Mouse (Mus musculus) myocyte (in vitro differentiated cells): ENCODE measurements at regions not wholly inside any gene's neighbourhood (a gene's known extent, or its start where the extent isn't known, plus 50 kb on each side); places are given as distances from the start of the nearest gene placed in this dataset.

ENCODE experiments used
- CEBPB ChIP-seq: IDR thresholded peaks from 2 replicates; pipeline ENCODE4 v1.6.1; 2011; ENCODE audit warnings: mild to moderate bottlenecking, moderate library complexity; ENCODE audit not compliant: poor library complexity, insufficient read depth, severe bottlenecking
- E2F4 ChIP-seq: IDR thresholded peaks from one replicate; pipeline ENCODE4 v1.6.1; 2011; ENCODE audit warnings: mild to moderate bottlenecking, control low read depth, moderate library complexity; ENCODE audit not compliant: insufficient read depth
- MAX ChIP-seq: IDR thresholded peaks from one replicate; pipeline ENCODE4 v1.6.1; 2011; ENCODE audit warnings: low read depth, mild to moderate bottlenecking, control low read depth
- MYOD1 ChIP-seq, 3 experiments: IDR thresholded peaks; one replicate each; pipeline ENCODE4 v1.6.1; 2011; ENCODE audit warnings: control low read depth in 2 of 3, low read depth in 2 of 3, mild to moderate bottlenecking in 2 of 3, moderate library complexity in 1 of 3; ENCODE audit not compliant: insufficient read length in 2 of 3, control insufficient read depth in 1 of 3
- MYOG ChIP-seq, 3 experiments: IDR thresholded peaks; one replicate each; pipeline ENCODE4 v1.6.1; 2011; ENCODE audit warnings: control low read depth in 2 of 3, low read depth in 2 of 3, mild to moderate bottlenecking in 2 of 3; ENCODE audit not compliant: insufficient read length in 2 of 3, control insufficient read depth in 1 of 3, insufficient read depth in 1 of 3
- POLR2A ChIP-seq: IDR thresholded peaks from one replicate; pipeline ENCODE4 v1.6.1; 2011; ENCODE audit warnings: low read depth, mild to moderate bottlenecking, control low read depth, moderate library complexity; ENCODE audit not compliant: insufficient read length
- POLR2AphosphoS2 ChIP-seq: IDR thresholded peaks from one replicate; pipeline ENCODE4 v1.6.1; 2011; ENCODE audit warnings: low read depth, control low read depth; ENCODE audit not compliant: insufficient read length
- REST ChIP-seq: IDR thresholded peaks from one replicate; pipeline ENCODE4 v1.6.1; 2011; ENCODE audit warnings: mild to moderate bottlenecking, control low read depth, moderate library complexity; ENCODE audit not compliant: insufficient read depth, insufficient read length
- TCF12 ChIP-seq: IDR thresholded peaks from one replicate; pipeline ENCODE4 v1.6.1; 2011; ENCODE audit warnings: mild to moderate bottlenecking, control low read depth; ENCODE audit not compliant: poor library complexity, insufficient read depth, severe bottlenecking
- USF1 ChIP-seq: IDR thresholded peaks from one replicate; pipeline ENCODE4 v1.6.1; 2011; ENCODE audit warnings: low read depth, mild to moderate bottlenecking, control low read depth, moderate library complexity

- TF ChIP-seq POLR2A (no peak), POLR2AphosphoS2 (no peak), MAX (no peak), E2F4 (no peak), TCF12 (no peak), CEBPB (no peak), MYOD1 (IDR thresholded peaks at IDR 0.05; ENCODE audit: control insufficient read depth in 1 of 3, insufficient read length in 2 of 3, low read depth in 2 of 3) (no peak), USF1 (no peak), REST (no peak), MYOG (IDR thresholded peaks at IDR 0.05; ENCODE audit: control insufficient read depth in 1 of 3, insufficient read depth in 1 of 3, insufficient read length in 2 of 3, low read depth in 2 of 3) (no peak)
These were observed 114.2 kb downstream of the Rpap3 start for GRCm38 (mm10) chr15:97591406-97591805.
